Mouse (Mus musculus) hindbrain, postnatal 0 days (tissue): ENCODE measurements around the gene Grk5. TPM values are rescaled to one million over a fixed set of nuclear protein-coding genes. Genes with fewer than 3 reads are reported as not detected.

Experiments
- ATAC-seq: fragments of 200-750 bp; cut with Nextera tagmentation; 2 replicates; pipeline ENCODE4 v1.8.0; 2017; ENCODE audit warnings: mild to moderate bottlenecking, moderate TSS enrichment, moderate library complexity
- DNase-seq: peaks from one replicate; pipeline ENCODE4 v3.0.0-alpha.2; 2015; ENCODE audit warnings: low spot score
- H3K27ac ChIP-seq: fragments of 300-500 bp; sonication (generic); 2 replicates; pipeline ENCODE4 v1.5.1; 2014; ENCODE audit warnings: mild to moderate bottlenecking
- H3K27me3 ChIP-seq: fragments of 300-500 bp; sonication (generic); 2 replicates; pipeline ENCODE4 v1.6.1; 2014; ENCODE audit warnings: low read length, mixed read lengths; ENCODE audit not compliant: insufficient read depth
- H3K36me3 ChIP-seq: fragments of 300-500 bp; sonication (generic); 2 replicates; pipeline ENCODE4 v1.6.1; 2014; ENCODE audit warnings: low read length, mixed read lengths; ENCODE audit not compliant: insufficient read depth
- H3K4me1 ChIP-seq: fragments of 300-500 bp; sonication (generic); 2 replicates; pipeline ENCODE4 v1.6.1; 2014; ENCODE audit warnings: antibody characterized with exemption, low read length, mixed read lengths; ENCODE audit not compliant: insufficient read depth
- H3K4me2 ChIP-seq: fragments of 300-500 bp; sonication (generic); 2 replicates; pipeline ENCODE4 v1.6.1; 2014; ENCODE audit warnings: low read depth, mild to moderate bottlenecking, low read length, moderate library complexity, mixed read lengths
- H3K4me3 ChIP-seq: fragments of 300-500 bp; sonication (generic); 2 replicates; pipeline ENCODE4 v1.5.1; 2014; ENCODE audit warnings: low read length
- H3K9ac ChIP-seq: fragments of 300-500 bp; sonication (generic); replicated peaks from 2 replicates; pipeline ENCODE4 v1.6.1; 2014; ENCODE audit warnings: mild to moderate bottlenecking, low read length, moderate library complexity, mixed read lengths
- H3K9me3 ChIP-seq: fragments of 300-500 bp; sonication (generic); 2 replicates; pipeline ENCODE4 v1.6.1; 2016; ENCODE audit warnings: low read length, mixed read lengths
- CTCF ChIP-seq: IDR thresholded peaks from 2 replicates; pipeline ENCODE4 v1.5.1; 2016; ENCODE audit warnings: antibody characterized with exemption, control low read depth, low read depth
- WGBS: fragments of 180-500 bp; shearing (Covaris S2); extraction: QIAGEN DNeasy Blood & Tissue Kit; methylation state at CpG from one replicate; pipeline ENCODE4 v1.1.7; 2014; 5-methylcytosine and 5-hydroxymethylcytosine counted together
- polyA plus RNA-seq: library from polyadenylated mRNA; unstranded; fragments of >200 nt; fragmentation: Nextera tagmentation; extraction: Ambion mirVana; gene quantifications from 2 replicates; pipeline ENCODE4 v1.2.1, GENCODE M21; 2015
- total RNA-seq: library from RNA; depleted of rRNA; stranded (reverse); fragments of >200 nt; gene quantifications from 2 replicates; pipeline ENCODE4 v1.2.3, GENCODE M21; 2014

Gene Grk5
- total and polyA plus RNA-seq, 2 experiments from 2014 or later: 1.3 to 7.8 TPM

GRCm38 (mm10) chr19:60935001-60935400, 45.5 kb downstream of the Grk5 start:
- H3K4me3 ChIP-seq: no peak overlapping the region
- H3K4me2 ChIP-seq: no peak overlapping the region
- no peak for TF ChIP-seq CTCF
- no peaks in the 10 kb centered on the region for H3K4me1 ChIP-seq
- ATAC-seq: no peak
- H3K27me3 ChIP-seq: no peaks in the 10 kb centered on the region
- no peak for DNase-seq
- H3K36me3 ChIP-seq: no peaks in the 10 kb centered on the region
- H3K9me3 ChIP-seq: no peaks in the 10 kb centered on the region
- H3K27ac ChIP-seq: no peak overlapping the region
- no peak overlapping the region for H3K9ac ChIP-seq

GRCm38 (mm10) chr19:60939954-60940379, 50.4 kb downstream of the Grk5 start:
- ATAC-seq (no peak), DNase-seq (no peak)
- no peaks in the 10 kb centered on the region for H3K36me3 ChIP-seq
- TF ChIP-seq CTCF: no peak
- no peak overlapping the region for H3K4me3 ChIP-seq
- H3K9me3 ChIP-seq: no peaks in the 10 kb centered on the region
- no peak overlapping the region for H3K9ac ChIP-seq
- H3K27me3 ChIP-seq: no peaks in the 10 kb centered on the region
- no peaks in the 10 kb centered on the region for H3K4me1 ChIP-seq
- H3K4me2 ChIP-seq: no peak overlapping the region
- 82% methylated on average over 1 of the region's 1 CpGs for WGBS
- no peak overlapping the region for H3K27ac ChIP-seq

- no peak for ATAC-seq
- no peak overlapping the region for H3K9ac ChIP-seq
- no peak for DNase-seq
- H3K27ac ChIP-seq: no peak overlapping the region
- no peaks in the 10 kb centered on the region for H3K9me3 ChIP-seq
- no peak for TF ChIP-seq CTCF
- 72% methylated on average over 1 of the region's 1 CpGs for WGBS
- no peaks in the 10 kb centered on the region for H3K4me1 ChIP-seq
- H3K36me3 ChIP-seq: no peaks in the 10 kb centered on the region
- no peaks in the 10 kb centered on the region for H3K27me3 ChIP-seq
- no peak overlapping the region for H3K4me2 ChIP-seq
- no peak overlapping the region for H3K4me3 ChIP-seq
Measured at GRCm38 (mm10) chr19:60940866-60941265, 51.3 kb downstream of the Grk5 start.

GRCm38 (mm10) chr19:60945801-60946311, 56.3 kb downstream of the Grk5 start:
- Histone ChIP-seq H3K27me3 (no peaks in the 10 kb centered on the region), H3K4me2 (no peak overlapping the region), H3K9ac (no peak overlapping the region), H3K36me3 (no peaks in the 10 kb centered on the region), H3K4me3 (no peak overlapping the region), H3K4me1 (no peaks in the 10 kb centered on the region), H3K9me3 (no peaks in the 10 kb centered on the region), H3K27ac (peak overlapping the region; percentile 17; the same call in 1 of the 2 replicates)
- no peak for TF ChIP-seq CTCF
- DNase-seq (peak; percentile 41), ATAC-seq (peak; percentile 49)
- WGBS: 39% methylated on average over 3 of the region's 3 CpGs

- Histone ChIP-seq H3K4me1 (no peaks in the 10 kb centered on the region), H3K4me2 (no peak overlapping the region), H3K27me3 (no peaks in the 10 kb centered on the region), H3K27ac (peak overlapping the region; percentile 17; the same call in 1 of the 2 replicates), H3K4me3 (no peak overlapping the region), H3K36me3 (no peaks in the 10 kb centered on the region), H3K9ac (no peak overlapping the region), H3K9me3 (no peaks in the 10 kb centered on the region)
- WGBS: 60% methylated on average over 2 of the region's 2 CpGs
- no peak for ATAC-seq
- DNase-seq: no peak
- no peak for TF ChIP-seq CTCF
Measured at GRCm38 (mm10) chr19:60946656-60947055, 57.1 kb downstream of the Grk5 start.

GRCm38 (mm10) chr19:60948996-60949395, 59.4 kb downstream of the Grk5 start:
- Histone ChIP-seq H3K9me3 (no peaks in the 10 kb centered on the region), H3K27me3 (no peaks in the 10 kb centered on the region), H3K27ac (no peak overlapping the region), H3K4me3 (no peak overlapping the region), H3K4me1 (no peaks in the 10 kb centered on the region), H3K4me2 (no peak overlapping the region), H3K9ac (no peak overlapping the region), H3K36me3 (no peaks in the 10 kb centered on the region)
- no peak for DNase-seq
- ATAC-seq: no peak
- no peak for TF ChIP-seq CTCF
- WGBS: 27% methylated on average over 1 of the region's 1 CpGs

GRCm38 (mm10) chr19:60950056-60950869, 60.7 kb downstream of the Grk5 start:
- Histone ChIP-seq H3K4me1 (no peaks in the 10 kb centered on the region), H3K4me2 (no peak overlapping the region), H3K9ac (no peak overlapping the region), H3K4me3 (no peak overlapping the region), H3K27me3 (no peaks in the 10 kb centered on the region), H3K27ac (no peak overlapping the region), H3K36me3 (no peaks in the 10 kb centered on the region), H3K9me3 (no peaks in the 10 kb centered on the region)
- DNase-seq (no peak), ATAC-seq (no peak)
- 86% methylated on average over 7 of the region's 7 CpGs for WGBS
- TF ChIP-seq CTCF: no peak
